Mouse (Mus musculus) ES-Bruce4 (cell line): ENCODE results near the gene Rspo4. TPM values are rescaled to one million over a fixed set of nuclear protein-coding genes. Genes with fewer than 3 reads are reported as not detected.

Experiments
- H3K27ac ChIP-seq: 2 replicates; pipeline ENCODE4 v1.5.1; 2012; ENCODE audit warnings: low read length, inconsistent platforms; ENCODE audit not compliant: insufficient read depth
- H3K27me3 ChIP-seq: 2 replicates; pipeline ENCODE4 v1.6.1; 2012; ENCODE audit warnings: mild to moderate bottlenecking, low read length, inconsistent platforms; ENCODE audit not compliant: control insufficient read depth, poor library complexity, insufficient read depth, severe bottlenecking
- H3K36me3 ChIP-seq: 2 replicates; pipeline ENCODE4 v1.6.1; 2012; ENCODE audit warnings: inconsistent platforms, mild to moderate bottlenecking, low read length, moderate library complexity; ENCODE audit not compliant: control insufficient read depth, poor library complexity, insufficient read depth, severe bottlenecking
- H3K4me1 ChIP-seq: one replicate; pipeline ENCODE4 v1.8.1; 2011; ENCODE audit warnings: low read length; ENCODE audit not compliant: control insufficient read depth, insufficient read depth
- H3K4me3 ChIP-seq: 2 replicates; pipeline ENCODE4 v1.5.1; 2011; ENCODE audit warnings: low read depth, mild to moderate bottlenecking, low read length
- H3K9ac ChIP-seq: 2 replicates; pipeline ENCODE4 v1.6.1; 2012; ENCODE audit warnings: low read depth, mild to moderate bottlenecking, inconsistent platforms; ENCODE audit not compliant: poor library complexity, severe bottlenecking
- H3K9me3 ChIP-seq: replicated peaks from 2 replicates; pipeline ENCODE4 v1.6.1; 2012; ENCODE audit warnings: mild to moderate bottlenecking, low read length, inconsistent platforms; ENCODE audit not compliant: control insufficient read depth, poor library complexity, insufficient read depth, severe bottlenecking
- CTCF ChIP-seq: IDR thresholded peaks from one replicate; pipeline ENCODE4 v1.8.1; 2011; ENCODE audit warnings: low read depth, low read length
- EP300 ChIP-seq: IDR thresholded peaks from 2 replicates; pipeline ENCODE4 v1.6.1; 2011; ENCODE audit warnings: low read depth, low read length; ENCODE audit not compliant: insufficient read depth
- POLR2A ChIP-seq: IDR thresholded peaks from one replicate; pipeline ENCODE4 v1.8.1; 2011; ENCODE audit warnings: low read length; ENCODE audit not compliant: insufficient read depth
- polyA plus RNA-seq: library from polyadenylated mRNA; stranded (reverse); fragments of >200 nt; gene quantifications from 2 replicates; pipeline ENCODE4 v1.2.4, GENCODE M21; 2011; ENCODE audit warnings: low read depth; ENCODE audit not compliant: missing spikeins, insufficient read depth, insufficient read length

The Rspo4 gene
- polyA plus RNA-seq, 1 experiment, result 0.25 TPM

DNA sequence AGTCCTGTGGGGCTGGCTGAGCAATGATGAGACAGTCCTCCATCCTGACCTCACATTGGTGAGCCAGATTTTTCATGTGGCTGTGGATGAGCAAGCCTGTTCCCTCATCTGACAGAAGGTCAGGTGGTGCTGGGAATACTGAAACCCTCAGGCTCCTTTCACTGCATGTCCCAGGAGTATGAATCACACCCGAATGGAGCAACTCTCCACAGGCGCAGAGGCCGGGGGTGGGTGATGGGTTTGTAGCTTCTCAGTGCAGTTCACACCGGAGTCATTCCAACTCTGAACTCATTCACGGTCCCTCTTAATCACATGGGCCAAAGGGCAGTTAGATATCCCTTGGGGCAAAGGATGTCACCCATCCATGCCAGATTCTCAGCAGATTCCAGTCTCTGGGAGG lies 71.4 kb downstream of the Rspo4 start:
- no peak overlapping the region for H3K4me3 ChIP-seq
- no peaks in the 10 kb centered on the region; the same call in 1 of the 2 replicates for H3K27me3 ChIP-seq
- TF ChIP-seq EP300, result no peak
- TF ChIP-seq POLR2A, result no peak
- TF ChIP-seq CTCF, result no peak

DNA sequence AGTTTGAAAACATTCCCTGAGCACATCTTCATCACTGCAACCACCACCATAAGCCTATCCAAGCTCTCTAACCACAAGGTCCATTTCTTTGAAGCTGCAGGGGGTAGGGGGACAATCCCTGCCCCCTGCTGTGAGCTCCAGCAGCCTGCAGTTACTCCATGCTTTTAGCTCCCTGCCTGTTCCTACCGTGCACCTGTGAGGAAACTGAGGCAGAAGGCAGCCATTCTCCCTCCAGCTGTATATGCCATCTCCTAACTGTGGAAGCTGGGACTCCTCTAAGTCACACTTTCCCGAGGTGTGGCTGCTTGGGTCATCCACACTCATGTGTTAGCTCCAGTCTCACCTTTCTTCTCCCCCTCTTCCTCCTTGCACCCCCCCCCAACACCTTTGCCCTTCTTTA lies 72.4 kb downstream of the Rspo4 start:
- Histone ChIP-seq H3K4me3 (no peak overlapping the region), H3K9me3 (no peaks in the 10 kb centered on the region), H3K36me3 (no peaks in the 10 kb centered on the region), H3K4me1 (no peaks in the 10 kb centered on the region), H3K27me3 (no peaks in the 10 kb centered on the region; the same call in 1 of the 2 replicates), H3K27ac (no peak overlapping the region), H3K9ac (no peak overlapping the region)
- TF ChIP-seq CTCF (no peak), EP300 (no peak), POLR2A (no peak)

More for the DNA sequence above, 71.4 kb downstream of the Rspo4 start:
- Histone ChIP-seq H3K4me1 (no peaks in the 10 kb centered on the region), H3K27ac (no peak overlapping the region), H3K36me3 (no peaks in the 10 kb centered on the region), H3K9ac (no peak overlapping the region), H3K9me3 (no peaks in the 10 kb centered on the region)

DNA sequence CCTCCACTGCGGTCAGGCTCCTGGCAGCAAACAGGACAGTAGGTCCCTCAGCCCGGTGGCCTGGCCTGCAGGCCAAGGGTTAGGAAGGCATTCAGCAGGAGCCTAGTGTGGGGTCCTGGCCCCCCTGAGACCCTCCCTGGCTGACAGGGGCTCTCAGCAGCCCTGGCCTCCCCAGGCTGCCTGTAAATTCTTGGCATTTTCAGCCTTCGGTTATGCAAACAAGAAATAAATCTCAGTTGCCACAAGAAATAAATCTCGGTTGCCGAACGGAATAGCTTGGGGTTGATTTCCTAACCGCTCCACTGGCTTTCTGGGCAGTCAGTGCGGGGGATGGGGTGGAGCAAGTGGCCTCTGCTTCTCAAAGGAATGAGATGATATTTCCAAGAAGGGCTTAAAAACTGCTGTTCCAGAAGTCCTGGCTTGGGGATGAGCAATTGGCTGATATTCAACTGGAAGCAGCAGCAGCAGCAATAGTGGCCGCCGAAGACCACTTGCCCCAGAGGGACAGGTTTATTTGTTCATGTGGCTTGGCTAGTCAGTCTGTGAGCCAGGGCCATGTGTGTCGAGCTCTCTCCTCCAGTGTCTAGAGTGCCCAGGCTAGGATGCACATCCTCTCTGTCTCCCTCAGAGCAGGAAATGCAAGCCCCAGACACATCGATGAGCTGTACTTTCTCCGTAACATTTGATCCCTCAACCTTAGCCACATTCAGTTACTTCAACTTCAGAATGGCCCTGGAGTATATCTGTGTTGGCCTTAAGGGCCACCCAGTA lies 73.5 kb downstream of the Rspo4 start:
- no peak overlapping the region for H3K27ac ChIP-seq
- H3K9me3 ChIP-seq, result no peaks in the 10 kb centered on the region
- no peaks in the 10 kb centered on the region for H3K36me3 ChIP-seq
- no peak for TF ChIP-seq EP300
- TF ChIP-seq CTCF, result no peak
- no peak for TF ChIP-seq POLR2A
- no peaks in the 10 kb centered on the region for H3K4me1 ChIP-seq
- H3K27me3 ChIP-seq, result no peaks in the 10 kb centered on the region
- H3K9ac ChIP-seq, result no peak overlapping the region
- H3K4me3 ChIP-seq, result no peak overlapping the region

DNA sequence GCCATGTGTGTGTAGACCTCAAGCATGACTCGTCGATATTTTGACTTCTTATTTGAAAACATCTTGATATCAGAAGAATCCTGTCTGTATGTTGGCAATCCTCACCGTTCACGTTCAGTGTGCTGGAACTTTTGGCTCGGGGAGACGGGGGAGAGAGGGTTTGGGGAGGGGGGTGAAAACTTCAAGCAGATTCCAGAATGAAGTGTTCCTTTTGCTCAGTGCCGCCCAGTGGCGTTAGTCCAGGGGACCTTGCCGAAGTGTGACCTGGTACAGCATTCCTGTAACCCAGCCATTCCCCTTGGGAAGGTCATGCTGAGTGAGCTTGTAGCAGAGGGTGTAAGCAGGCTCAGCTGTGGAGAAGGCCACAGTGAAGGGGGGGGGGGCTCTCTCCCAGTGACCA lies 76.4 kb downstream of the Rspo4 start:
- H3K36me3 ChIP-seq, result no peaks in the 10 kb centered on the region
- no peaks in the 10 kb centered on the region for H3K27me3 ChIP-seq
- no peaks in the 10 kb centered on the region for H3K9me3 ChIP-seq
- TF ChIP-seq POLR2A (no peak), CTCF (no peak), EP300 (no peak)
- no peak overlapping the region for H3K27ac ChIP-seq
- no peaks in the 10 kb centered on the region for H3K4me1 ChIP-seq
- no peak overlapping the region for H3K4me3 ChIP-seq
- no peak overlapping the region for H3K9ac ChIP-seq

DNA sequence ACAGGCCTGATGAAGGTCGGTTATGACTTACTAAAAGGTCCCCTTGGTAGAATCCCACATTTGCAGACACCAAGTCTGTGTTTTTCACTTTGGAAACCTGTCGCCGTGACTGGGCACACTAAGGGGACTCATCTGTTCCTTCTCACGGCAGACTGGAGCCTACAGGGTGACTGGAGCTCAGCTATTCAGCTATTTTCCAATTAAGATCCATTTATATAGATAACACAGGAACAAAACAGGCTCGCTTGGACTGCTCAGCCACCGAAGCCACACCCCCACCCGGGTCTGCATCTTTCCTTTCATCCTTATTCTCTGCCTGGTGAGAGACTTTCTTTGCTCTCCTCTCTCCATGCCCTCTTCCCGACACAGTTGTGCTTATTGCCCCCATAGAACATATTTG lies 78.3 kb downstream of the Rspo4 start:
- H3K4me1 ChIP-seq, result no peaks in the 10 kb centered on the region
- H3K36me3 ChIP-seq, result no peaks in the 10 kb centered on the region
- TF ChIP-seq POLR2A (no peak), CTCF (no peak), EP300 (no peak)
- H3K9me3 ChIP-seq, result no peaks in the 10 kb centered on the region
- H3K27ac ChIP-seq, result no peak overlapping the region
- H3K9ac ChIP-seq, result no peak overlapping the region
- H3K27me3 ChIP-seq, result no peaks in the 10 kb centered on the region
- no peak overlapping the region for H3K4me3 ChIP-seq

DNA sequence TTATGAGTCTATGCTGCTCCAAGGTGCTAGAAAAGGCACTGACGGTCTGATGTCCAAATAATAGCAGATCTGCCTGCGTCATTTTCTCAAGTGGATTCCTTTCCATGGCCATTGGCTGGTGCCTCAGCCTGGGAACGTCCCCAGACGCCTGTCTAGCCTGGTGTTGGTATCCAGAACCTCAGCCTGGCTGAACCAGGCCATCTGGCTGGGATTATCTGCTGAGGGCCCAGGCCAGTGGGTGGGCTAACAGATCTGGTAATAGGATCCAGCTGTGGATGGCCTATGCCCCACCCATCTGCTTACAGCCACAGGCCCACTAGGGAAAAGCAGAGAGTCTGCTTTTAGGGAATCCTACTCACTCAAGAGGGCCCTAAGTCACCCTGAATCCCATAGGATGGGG lies 78.9 kb downstream of the Rspo4 start:
- no peaks in the 10 kb centered on the region for H3K36me3 ChIP-seq
- no peaks in the 10 kb centered on the region for H3K27me3 ChIP-seq
- no peaks in the 10 kb centered on the region for H3K4me1 ChIP-seq
- no peak overlapping the region for H3K4me3 ChIP-seq
- TF ChIP-seq CTCF, result no peak
- TF ChIP-seq EP300, result no peak
- TF ChIP-seq POLR2A, result no peak
- no peaks in the 10 kb centered on the region for H3K9me3 ChIP-seq
- H3K27ac ChIP-seq, result no peak overlapping the region
- H3K9ac ChIP-seq, result no peak overlapping the region

Other genes starting within 250 kb of the Rspo4 start
- 0.88 and 1.5 TPM in 2 replicates for gene Snph, start 210.3 kb upstream of the Rspo4 start, polyA plus RNA-seq
- 0.41 TPM in 1 of 2 replicates, not detected in the other for gene Rad21l, start 174.4 kb upstream of the Rspo4 start, polyA plus RNA-seq
- not detected in 2 replicates for gene Tmem74b, start 140.9 kb upstream of the Rspo4 start, polyA plus RNA-seq
- gene Psmf1, start 98.7 kb upstream of the Rspo4 start, polyA plus RNA-seq, result 34.1 and 38.5 TPM in 2 replicates
- gene Angpt4, start 68.3 kb downstream of the Rspo4 start, polyA plus RNA-seq, result 0.25 TPM in 1 of 2 replicates, not detected in the other
- 13.6 and 14.4 TPM in 2 replicates for gene Fam110a, start 137.3 kb downstream of the Rspo4 start, polyA plus RNA-seq
- gene Slc52a3, start 153.6 kb downstream of the Rspo4 start, polyA plus RNA-seq, result 2.6 and 3.0 TPM in 2 replicates
- 0.18 and 0.32 TPM in 2 replicates for gene Scrt2, start 238.6 kb downstream of the Rspo4 start, polyA plus RNA-seq